Mouse (Mus musculus): ENCODE data around the gene Fbxl19. TPM values are rescaled to one million over a fixed set of nuclear protein-coding genes. Genes with fewer than 3 reads are reported as not detected.
A peak's percentile ranks its signal among the peaks of the same experiment; 100 is the strongest.

Fbxl19 gene
- polyA plus RNA-seq, 1 experiment from 2014 or later, result 2.0 TPM

GRCm38 (mm10) chr7:127759716-127760115 is 15.4 kb downstream of the Fbxl19 start:
- H3K4me2 ChIP-seq (ENCODE audit: low read depth, low read length), result no peak overlapping the region
- ATAC-seq (ENCODE audit: low read depth), result no peak
- 19% methylated on average over 6 of the region's 6 CpGs for WGBS (ENCODE audit: insufficient replicate concordance)

GRCm38 (mm10) chr7:127760478-127760877 is 16.1 kb downstream of the Fbxl19 start:
- Histone ChIP-seq H3K36me3 (ENCODE audit: control insufficient read depth, insufficient read depth) (no peaks in the 10 kb centered on the region), H3K9ac (ENCODE audit: low read depth, low read length) (no peak overlapping the region), H3K4me1 (ENCODE audit: control insufficient read depth, low read depth, low read length) (peaks cover 19% of the 10 kb centered on the region), H3K4me2 (ENCODE audit: low read depth, low read length) (no peak overlapping the region), H3K27ac (ENCODE audit: low read length) (no peak overlapping the region), H3K9me3 (replicated peaks; ENCODE audit: control insufficient read depth, low read length) (no peaks in the 10 kb centered on the region), H3K27me3 (ENCODE audit: control insufficient read depth, insufficient read depth, low read depth, low read length) (no peaks in the 10 kb centered on the region), H3K4me3 (ENCODE audit: low read depth, low read length) (no peak overlapping the region)
- WGBS (ENCODE audit: insufficient replicate concordance), result 83% methylated on average over 3 of the region's 3 CpGs
- ATAC-seq (ENCODE audit: low read depth), result no peak

More at GRCm38 (mm10) chr7:127759716-127760115, 15.4 kb downstream of the Fbxl19 start:
- Histone ChIP-seq H3K4me1 (ENCODE audit: control insufficient read depth, low read depth, low read length) (peaks cover 15% of the 10 kb centered on the region), H3K36me3 (ENCODE audit: control insufficient read depth, insufficient read depth) (no peaks in the 10 kb centered on the region), H3K9ac (ENCODE audit: low read depth, low read length) (no peak overlapping the region), H3K27me3 (ENCODE audit: control insufficient read depth, insufficient read depth, low read depth, low read length) (no peaks in the 10 kb centered on the region), H3K9me3 (replicated peaks; ENCODE audit: control insufficient read depth, low read length) (no peaks in the 10 kb centered on the region), H3K27ac (ENCODE audit: low read length) (no peak overlapping the region), H3K4me3 (ENCODE audit: low read depth, low read length) (no peak overlapping the region)

- Histone ChIP-seq H3K9me3 (replicated peaks; ENCODE audit: control insufficient read depth, low read length) (no peaks in the 10 kb centered on the region), H3K4me3 (ENCODE audit: low read depth, low read length) (no peak overlapping the region), H3K27me3 (ENCODE audit: control insufficient read depth, insufficient read depth, low read depth, low read length) (no peaks in the 10 kb centered on the region), H3K9ac (ENCODE audit: low read depth, low read length) (no peak overlapping the region), H3K27ac (ENCODE audit: low read length) (no peak overlapping the region), H3K4me2 (ENCODE audit: low read depth, low read length) (no peak overlapping the region), H3K4me1 (ENCODE audit: control insufficient read depth, low read depth, low read length) (peaks cover 24% of the 10 kb centered on the region), H3K36me3 (ENCODE audit: control insufficient read depth, insufficient read depth) (no peaks in the 10 kb centered on the region)
- peak; percentile 54; the same call in 1 of the 2 replicates for ATAC-seq (ENCODE audit: low read depth)
- 12% methylated on average over 7 of the region's 7 CpGs for WGBS (ENCODE audit: insufficient replicate concordance)
These were observed 16.7 kb downstream of the Fbxl19 start for GRCm38 (mm10) chr7:127761026-127761425.

- Histone ChIP-seq H3K4me2 (ENCODE audit: low read depth, low read length) (no peak overlapping the region), H3K27me3 (ENCODE audit: control insufficient read depth, insufficient read depth, low read depth, low read length) (no peaks in the 10 kb centered on the region), H3K9ac (ENCODE audit: low read depth, low read length) (no peak overlapping the region), H3K36me3 (ENCODE audit: control insufficient read depth, insufficient read depth) (no peaks in the 10 kb centered on the region), H3K4me1 (ENCODE audit: control insufficient read depth, low read depth, low read length) (peaks cover 46% of the 10 kb centered on the region), H3K27ac (ENCODE audit: low read length) (no peak overlapping the region), H3K9me3 (replicated peaks; ENCODE audit: control insufficient read depth, low read length) (no peaks in the 10 kb centered on the region), H3K4me3 (ENCODE audit: low read depth, low read length) (no peak overlapping the region)
- ATAC-seq (ENCODE audit: low read depth), result no peak
- WGBS (ENCODE audit: insufficient replicate concordance), result 81% methylated on average over 4 of the region's 4 CpGs
These were observed 19.3 kb downstream of the Fbxl19 start for GRCm38 (mm10) chr7:127763642-127764041.

GRCm38 (mm10) chr7:127765756-127766155 is 21.4 kb downstream of the Fbxl19 start:
- H3K27me3 ChIP-seq (ENCODE audit: control insufficient read depth, insufficient read depth, low read depth, low read length), result no peaks in the 10 kb centered on the region
- no peaks in the 10 kb centered on the region for H3K9me3 ChIP-seq (replicated peaks; ENCODE audit: control insufficient read depth, low read length)
- no peak overlapping the region for H3K9ac ChIP-seq (ENCODE audit: low read depth, low read length)
- no peak for ATAC-seq (ENCODE audit: low read depth)
- H3K4me2 ChIP-seq (ENCODE audit: low read depth, low read length), result no peak overlapping the region
- peaks cover 58% of the 10 kb centered on the region for H3K4me1 ChIP-seq (ENCODE audit: control insufficient read depth, low read depth, low read length)
- no peaks in the 10 kb centered on the region for H3K36me3 ChIP-seq (ENCODE audit: control insufficient read depth, insufficient read depth)
- peak overlapping the region; percentile 35 for H3K27ac ChIP-seq (ENCODE audit: low read length)
- no peak overlapping the region for H3K4me3 ChIP-seq (ENCODE audit: low read depth, low read length)
- 74% methylated on average over 2 of the region's 2 CpGs for WGBS (ENCODE audit: insufficient replicate concordance)

GRCm38 (mm10) chr7:127766851-127767609 is 22.7 kb downstream of the Fbxl19 start:
- Histone ChIP-seq H3K36me3 (ENCODE audit: control insufficient read depth, insufficient read depth) (no peaks in the 10 kb centered on the region), H3K27me3 (ENCODE audit: control insufficient read depth, insufficient read depth, low read depth, low read length) (no peaks in the 10 kb centered on the region), H3K4me1 (ENCODE audit: control insufficient read depth, low read depth, low read length) (peaks cover 64% of the 10 kb centered on the region), H3K9ac (ENCODE audit: low read depth, low read length) (peak overlapping the region; percentile 80), H3K4me2 (ENCODE audit: low read depth, low read length) (peak overlapping the region; percentile 92), H3K27ac (ENCODE audit: low read length) (peak overlapping the region; percentile 97), H3K4me3 (ENCODE audit: low read depth, low read length) (peak overlapping the region; percentile 72), H3K9me3 (replicated peaks; ENCODE audit: control insufficient read depth, low read length) (no peaks in the 10 kb centered on the region)
- WGBS (ENCODE audit: insufficient replicate concordance), result 35% methylated on average over 17 of the region's 17 CpGs
- peak; percentile 91 for ATAC-seq (ENCODE audit: low read depth)

GRCm38 (mm10) chr7:127767671-127768345 is 23.5 kb downstream of the Fbxl19 start:
- peak overlapping the region; percentile 72 for H3K4me3 ChIP-seq (ENCODE audit: low read depth, low read length)
- H3K36me3 ChIP-seq (ENCODE audit: control insufficient read depth, insufficient read depth), result no peaks in the 10 kb centered on the region
- peak overlapping the region; percentile 80 for H3K9ac ChIP-seq (ENCODE audit: low read depth, low read length)
- peak; percentile 15 for ATAC-seq (ENCODE audit: low read depth)
- H3K4me1 ChIP-seq (ENCODE audit: control insufficient read depth, low read depth, low read length), result peaks cover 69% of the 10 kb centered on the region
- H3K9me3 ChIP-seq (replicated peaks; ENCODE audit: control insufficient read depth, low read length), result no peaks in the 10 kb centered on the region
- peak overlapping the region; percentile 97 for H3K27ac ChIP-seq (ENCODE audit: low read length)
- 51% methylated on average over 19 of the region's 19 CpGs for WGBS (ENCODE audit: insufficient replicate concordance)
- peak overlapping the region; percentile 92 for H3K4me2 ChIP-seq (ENCODE audit: low read depth, low read length)
- no peaks in the 10 kb centered on the region for H3K27me3 ChIP-seq (ENCODE audit: control insufficient read depth, insufficient read depth, low read depth, low read length)

GRCm38 (mm10) chr7:127768346-127768996 is 24.1 kb downstream of the Fbxl19 start:
- ATAC-seq (ENCODE audit: low read depth), result no peak
- no peaks in the 10 kb centered on the region for H3K27me3 ChIP-seq (ENCODE audit: control insufficient read depth, insufficient read depth, low read depth, low read length)
- peak overlapping the region; percentile 72 for H3K4me3 ChIP-seq (ENCODE audit: low read depth, low read length)
- H3K36me3 ChIP-seq (ENCODE audit: control insufficient read depth, insufficient read depth), result no peaks in the 10 kb centered on the region
- peak overlapping the region; percentile 97 for H3K27ac ChIP-seq (ENCODE audit: low read length)
- H3K9ac ChIP-seq (ENCODE audit: low read depth, low read length), result peak overlapping the region; percentile 80
- peaks cover 69% of the 10 kb centered on the region for H3K4me1 ChIP-seq (ENCODE audit: control insufficient read depth, low read depth, low read length)
- no peaks in the 10 kb centered on the region for H3K9me3 ChIP-seq (replicated peaks; ENCODE audit: control insufficient read depth, low read length)
- WGBS (ENCODE audit: insufficient replicate concordance), result 49% methylated on average over 13 of the region's 13 CpGs
- H3K4me2 ChIP-seq (ENCODE audit: low read depth, low read length), result peak overlapping the region; percentile 92
